Mouse (Mus musculus) kidney, embryonic 14.5 days (tissue): ENCODE measurements around the gene Tmem164. TPM values are rescaled to one million over a fixed set of nuclear protein-coding genes. Genes with fewer than 3 reads are reported as not detected.
A peak's percentile ranks its signal among the peaks of the same experiment; 100 is the strongest.

Experiments used
- ATAC-seq: fragments of 200-750 bp; cut with Nextera tagmentation; 2 replicates; pipeline ENCODE4 v1.8.0; 2017; ENCODE audit warnings: moderate number of reproducible peaks, mild to moderate bottlenecking, moderate TSS enrichment, moderate library complexity; ENCODE audit not compliant: low FRiP score, low TSS enrichment
- H3K27ac ChIP-seq: fragments of 300-500 bp; sonication (generic); 2 replicates; pipeline ENCODE4 v1.5.1; 2014; ENCODE audit warnings: low read depth, mild to moderate bottlenecking, low read length, moderate library complexity, mixed read lengths
- H3K27me3 ChIP-seq: fragments of 300-500 bp; sonication (generic); 2 replicates; pipeline ENCODE4 v1.6.1; 2014; ENCODE audit warnings: mild to moderate bottlenecking, low read length; ENCODE audit not compliant: control insufficient read depth, insufficient read depth
- H3K36me3 ChIP-seq: fragments of 300-500 bp; sonication (generic); 2 replicates; pipeline ENCODE4 v1.6.1; 2014; ENCODE audit warnings: low read length, mixed read lengths; ENCODE audit not compliant: control insufficient read depth, insufficient read depth
- H3K4me1 ChIP-seq: fragments of 300-500 bp; sonication (generic); 2 replicates; pipeline ENCODE4 v1.6.1; 2014; ENCODE audit warnings: low read length, mixed read lengths; ENCODE audit not compliant: control insufficient read depth, insufficient read depth
- H3K4me2 ChIP-seq: fragments of 300-500 bp; sonication (generic); replicated peaks from 2 replicates; pipeline ENCODE4 v1.6.1; 2014; ENCODE audit warnings: low read depth, mild to moderate bottlenecking, low read length
- H3K4me3 ChIP-seq: fragments of 300-500 bp; sonication (generic); 2 replicates; pipeline ENCODE4 v1.5.1; 2014; ENCODE audit warnings: mild to moderate bottlenecking, low read length
- H3K9ac ChIP-seq: fragments of 300-500 bp; sonication (generic); 2 replicates; pipeline ENCODE4 v1.6.1; 2014; ENCODE audit warnings: low read depth, mild to moderate bottlenecking, low read length, moderate library complexity
- H3K9me3 ChIP-seq: fragments of 300-500 bp; sonication (generic); 2 replicates; pipeline ENCODE4 v1.6.1; 2016; ENCODE audit warnings: low read length; ENCODE audit not compliant: control insufficient read depth
- WGBS: fragments of 180-500 bp; shearing (Covaris S2); extraction: QIAGEN DNeasy Blood & Tissue Kit; methylation state at CpG from one replicate; pipeline ENCODE4 v1.1.7; 2014; 5-methylcytosine and 5-hydroxymethylcytosine counted together
- polyA plus RNA-seq: library from polyadenylated mRNA; unstranded; fragments of >200 nt; fragmentation: Nextera tagmentation; extraction: Ambion mirVana; gene quantifications from 2 replicates; pipeline ENCODE4 v1.2.1, GENCODE M21; 2014

Gene Tmem164
- polyA plus RNA-seq, 1 experiment from 2014 or later, result 34.5 TPM

- 41% methylated on average over 5 of the region's 5 CpGs for WGBS
- Histone ChIP-seq H3K4me2 (peak overlapping the region; percentile 73), H3K9me3 (no peaks in the 10 kb centered on the region), H3K27ac (no peak overlapping the region; the same call in 1 of the 2 replicates), H3K27me3 (no peaks in the 10 kb centered on the region), H3K4me1 (peaks cover 27% of the 10 kb centered on the region), H3K9ac (peak overlapping the region; percentile 66; the same call in 1 of the 2 replicates), H3K36me3 (no peaks in the 10 kb centered on the region), H3K4me3 (peak overlapping the region; percentile 58)
- no peak for ATAC-seq
These were observed 1.8 kb downstream of the Tmem164 start for GRCm38 (mm10) chrX:142682990-142683389.

- Histone ChIP-seq H3K36me3 (no peaks in the 10 kb centered on the region), H3K9me3 (no peaks in the 10 kb centered on the region), H3K27me3 (no peaks in the 10 kb centered on the region), H3K4me2 (peak overlapping the region; percentile 73; the same call in 1 of the 2 replicates), H3K27ac (0 out of 2 replicates have a peak overlapping the region, but pooled peaks have one; percentile 11), H3K4me3 (no peak overlapping the region; the same call in 1 of the 2 replicates), H3K4me1 (peaks cover 27% of the 10 kb centered on the region), H3K9ac (no peak overlapping the region)
- no peak for ATAC-seq
- WGBS, result 53% methylated on average over 4 of the region's 4 CpGs
These were observed 3.5 kb downstream of the Tmem164 start for GRCm38 (mm10) chrX:142684674-142685073.

DNA sequence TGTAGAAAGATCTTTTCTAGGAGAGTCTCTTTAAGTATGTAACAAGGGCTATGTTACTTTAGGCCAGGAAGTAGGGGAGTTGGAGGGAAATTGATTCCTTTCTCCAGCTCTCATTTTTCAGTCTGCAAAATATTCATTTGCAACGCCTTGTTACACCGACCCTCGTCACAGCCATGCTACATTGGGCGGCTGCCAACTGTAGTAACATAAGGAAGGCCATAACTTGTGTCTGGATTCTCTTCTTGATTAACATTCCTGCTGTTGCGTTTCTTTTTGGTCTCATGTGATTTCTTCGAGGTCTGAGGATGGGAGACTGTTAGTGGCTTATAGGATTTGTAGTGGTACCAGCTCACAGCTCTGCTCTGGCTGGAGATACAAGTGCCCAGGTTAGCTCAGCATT is 4.5 kb downstream of the Tmem164 start:
- peak overlapping the region; percentile 7; the same call in 1 of the 2 replicates for H3K27ac ChIP-seq
- H3K4me1 ChIP-seq, result peaks cover 27% of the 10 kb centered on the region
- no peaks in the 10 kb centered on the region for H3K27me3 ChIP-seq
- WGBS, result 42% methylated on average over 6 of the region's 6 CpGs
- no peak overlapping the region; the same call in 1 of the 2 replicates for H3K4me3 ChIP-seq
- H3K9me3 ChIP-seq, result no peaks in the 10 kb centered on the region
- ATAC-seq, result no peak
- no peaks in the 10 kb centered on the region for H3K36me3 ChIP-seq
- no peak overlapping the region for H3K9ac ChIP-seq
- peak overlapping the region; percentile 29; the same call in 1 of the 2 replicates for H3K4me2 ChIP-seq

DNA sequence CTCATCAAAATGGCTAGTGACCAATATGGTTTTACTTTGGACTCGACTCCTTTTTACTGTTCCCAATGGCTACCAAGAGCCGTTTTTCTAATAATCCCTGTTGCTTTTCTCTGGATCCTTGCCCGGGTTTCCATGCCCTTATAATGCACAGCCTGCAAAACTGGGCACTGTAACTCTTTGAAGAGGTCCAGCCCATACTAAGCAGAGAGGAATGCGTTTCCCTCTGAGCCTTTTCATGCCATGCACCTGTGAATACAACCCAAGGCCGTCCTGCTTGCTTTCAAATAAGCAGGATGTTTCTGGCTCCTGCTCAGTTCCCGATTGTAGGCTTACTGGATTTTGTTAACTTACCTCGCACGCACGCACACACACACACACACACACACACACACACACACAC is 7.3 kb downstream of the Tmem164 start:
- no peak for ATAC-seq
- WGBS, result 83% methylated on average over 9 of the region's 9 CpGs
- Histone ChIP-seq H3K4me3 (no peak overlapping the region), H3K36me3 (no peaks in the 10 kb centered on the region), H3K27ac (no peak overlapping the region), H3K27me3 (no peaks in the 10 kb centered on the region), H3K9ac (no peak overlapping the region), H3K9me3 (no peaks in the 10 kb centered on the region), H3K4me2 (no peak overlapping the region), H3K4me1 (peaks cover 21% of the 10 kb centered on the region)

GRCm38 (mm10) chrX:142693256-142693655 is 12.1 kb downstream of the Tmem164 start:
- Histone ChIP-seq H3K4me3 (no peak overlapping the region), H3K36me3 (no peaks in the 10 kb centered on the region), H3K9me3 (no peaks in the 10 kb centered on the region), H3K9ac (no peak overlapping the region), H3K4me2 (no peak overlapping the region), H3K27ac (no peak overlapping the region), H3K27me3 (no peaks in the 10 kb centered on the region), H3K4me1 (no peaks in the 10 kb centered on the region)
- no peak for ATAC-seq
- 72% methylated on average over 2 of the region's 2 CpGs for WGBS

DNA sequence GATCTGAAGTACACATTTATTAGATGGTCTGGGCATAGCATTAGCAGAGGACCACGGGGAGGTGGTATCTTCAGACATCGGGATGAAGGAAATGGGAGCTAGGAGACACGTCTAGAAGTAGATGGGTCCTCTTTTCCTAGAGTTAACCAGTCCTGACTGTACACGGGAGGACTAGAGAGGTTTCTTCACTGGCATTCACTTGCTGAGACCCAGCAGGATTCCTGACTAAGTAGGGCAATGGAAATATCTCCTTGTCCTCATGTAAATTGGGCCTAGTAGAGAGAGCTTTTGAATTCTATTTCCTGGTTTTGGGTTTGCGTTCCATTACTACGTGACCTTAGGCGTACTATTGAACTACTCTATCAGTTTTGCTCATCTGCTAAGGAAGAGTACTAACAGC is 13.1 kb downstream of the Tmem164 start:
- no peaks in the 10 kb centered on the region for H3K36me3 ChIP-seq
- 87% methylated on average over 7 of the region's 7 CpGs for WGBS

GRCm38 (mm10) chrX:142694856-142695255 is 13.7 kb downstream of the Tmem164 start:
- 80% methylated on average over 3 of the region's 3 CpGs for WGBS
- no peaks in the 10 kb centered on the region for H3K36me3 ChIP-seq
- ATAC-seq, result no peak
- H3K4me3 ChIP-seq, result no peak overlapping the region
- H3K9me3 ChIP-seq, result no peaks in the 10 kb centered on the region
- H3K4me1 ChIP-seq, result no peaks in the 10 kb centered on the region
- no peak overlapping the region for H3K9ac ChIP-seq
- H3K27ac ChIP-seq, result no peak overlapping the region
- no peaks in the 10 kb centered on the region for H3K27me3 ChIP-seq
- no peak overlapping the region for H3K4me2 ChIP-seq

More for the DNA sequence above, 13.1 kb downstream of the Tmem164 start:
- Histone ChIP-seq H3K27me3 (no peaks in the 10 kb centered on the region), H3K4me1 (no peaks in the 10 kb centered on the region), H3K9me3 (no peaks in the 10 kb centered on the region), H3K27ac (no peak overlapping the region), H3K4me3 (no peak overlapping the region), H3K4me2 (no peak overlapping the region), H3K9ac (no peak overlapping the region)
- no peak for ATAC-seq

DNA sequence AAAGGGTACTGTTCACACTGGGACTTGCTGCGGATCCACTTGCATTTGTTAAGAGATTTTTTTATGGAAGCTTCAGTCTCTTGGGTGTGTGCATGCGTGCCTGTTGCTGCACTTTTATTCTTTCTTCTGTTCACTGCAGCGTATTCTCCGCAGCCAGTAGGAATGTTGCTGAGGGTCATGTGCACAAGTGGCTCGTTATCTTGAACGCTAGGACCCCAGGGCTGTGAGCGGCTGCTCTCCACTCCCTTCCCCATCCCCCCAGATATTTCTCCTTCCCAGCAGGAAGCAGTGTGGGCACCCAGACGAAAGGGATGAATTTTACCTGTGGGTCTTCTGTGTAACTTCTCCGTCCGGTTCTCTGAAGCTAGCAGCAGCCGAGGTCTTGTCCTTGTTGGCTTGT is 15.6 kb downstream of the Tmem164 start:
- H3K4me3 ChIP-seq, result no peak overlapping the region
- H3K27ac ChIP-seq, result no peak overlapping the region
- no peaks in the 10 kb centered on the region; the same call in 1 of the 2 replicates for H3K36me3 ChIP-seq
- no peaks in the 10 kb centered on the region for H3K27me3 ChIP-seq
- no peak overlapping the region for H3K9ac ChIP-seq
- H3K4me1 ChIP-seq, result no peaks in the 10 kb centered on the region
- WGBS, result 71% methylated on average over 11 of the region's 11 CpGs
- H3K4me2 ChIP-seq, result no peak overlapping the region
- no peaks in the 10 kb centered on the region for H3K9me3 ChIP-seq
- ATAC-seq, result no peak

- Histone ChIP-seq H3K9ac (no peak overlapping the region), H3K36me3 (no peaks in the 10 kb centered on the region; the same call in 1 of the 2 replicates), H3K9me3 (no peaks in the 10 kb centered on the region), H3K4me2 (no peak overlapping the region), H3K27ac (no peak overlapping the region), H3K4me1 (no peaks in the 10 kb centered on the region), H3K27me3 (no peaks in the 10 kb centered on the region), H3K4me3 (no peak overlapping the region)
- ATAC-seq, result peak; percentile 36; the same call in 1 of the 2 replicates
- 56% methylated on average over 5 of the region's 5 CpGs for WGBS
These were observed 16.5 kb downstream of the Tmem164 start for GRCm38 (mm10) chrX:142697545-142698204.
